Mouse (Mus musculus) ovary, postnatal 14 days (tissue): ENCODE data around the gene Enpp3.

Experiments
- DNase-seq: peaks from one replicate; pipeline ENCODE4 v3.0.0; 2022; ENCODE audit warnings: low spot score

Gene Enpp3

GRCm38 (mm10) chr10:24763257-24763656 lies 79.4 kb downstream of the Enpp3 start:
- DNase-seq: no peak

- DNase-seq: no peak
These were observed 84.2 kb downstream of the Enpp3 start for GRCm38 (mm10) chr10:24758326-24758915.

GRCm38 (mm10) chr10:24754874-24755540 lies 87.6 kb downstream of the Enpp3 start:
- DNase-seq: no peak

- no peak for DNase-seq
These were observed 88.3 kb downstream of the Enpp3 start for GRCm38 (mm10) chr10:24754251-24754835.

- DNase-seq: no peak
These were observed 88.9 kb downstream of the Enpp3 start for GRCm38 (mm10) chr10:24753536-24754250.

- DNase-seq: no peak
These were observed 99.6 kb downstream of the Enpp3 start for GRCm38 (mm10) chr10:24742950-24743487.

GRCm38 (mm10) chr10:24741229-24742198 lies 101.1 kb downstream of the Enpp3 start:
- no peak for DNase-seq

GRCm38 (mm10) chr10:24739171-24739570 lies 103.5 kb downstream of the Enpp3 start:
- DNase-seq: no peak

- no peak for DNase-seq
These were observed 104.2 kb downstream of the Enpp3 start for GRCm38 (mm10) chr10:24738456-24738855.

GRCm38 (mm10) chr10:24735027-24735777 lies 107.4 kb downstream of the Enpp3 start:
- no peak for DNase-seq

GRCm38 (mm10) chr10:24727478-24727877 lies 115.1 kb downstream of the Enpp3 start:
- DNase-seq: no peak

- no peak for DNase-seq
These were observed 117.4 kb downstream of the Enpp3 start for GRCm38 (mm10) chr10:24725197-24725596.
